Mouse (Mus musculus) retina, embryonic 14.5 days (tissue): ENCODE data around the gene Pirb.
A peak's percentile ranks its signal among the peaks of the same experiment; 100 is the strongest.

ENCODE experiments used
- DNase-seq: peaks from one replicate; pipeline ENCODE4 v3.0.0-alpha.2; 2015; ENCODE audit warnings: low spot score

Gene Pirb

GRCm38 (mm10) chr7:3692382-3692986, 27.7 kb downstream of the Pirb start, which contains the start of gene Tsen34:
Gene Tsen34 (plus strand): TSS chr7:3692863.
- DNase-seq, result no peak

DNA sequence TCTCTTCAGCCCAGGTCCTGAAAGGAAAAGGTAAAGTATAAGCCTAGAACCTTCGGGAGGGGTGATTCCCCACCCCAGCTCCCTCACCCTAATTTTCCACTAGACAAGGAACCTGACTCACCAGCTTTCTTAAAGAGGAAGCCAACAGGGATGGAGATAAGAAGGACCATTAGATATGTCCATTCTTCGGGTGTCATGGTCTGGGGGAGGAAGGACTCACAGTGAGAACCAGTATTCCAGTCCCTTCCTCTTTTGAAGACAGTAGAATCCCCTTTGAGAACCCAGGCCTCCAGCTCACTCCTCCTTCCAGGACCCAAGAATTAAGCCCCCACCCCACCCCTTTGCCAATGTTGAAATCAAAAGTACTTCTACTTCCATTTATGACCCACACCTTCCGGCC, 28.3 kb downstream of the Pirb start:
- no peak for DNase-seq

- DNase-seq, result no peak
Observed at GRCm38 (mm10) chr7:3685400-3686187, 34.6 kb downstream of the Pirb start.

DNA sequence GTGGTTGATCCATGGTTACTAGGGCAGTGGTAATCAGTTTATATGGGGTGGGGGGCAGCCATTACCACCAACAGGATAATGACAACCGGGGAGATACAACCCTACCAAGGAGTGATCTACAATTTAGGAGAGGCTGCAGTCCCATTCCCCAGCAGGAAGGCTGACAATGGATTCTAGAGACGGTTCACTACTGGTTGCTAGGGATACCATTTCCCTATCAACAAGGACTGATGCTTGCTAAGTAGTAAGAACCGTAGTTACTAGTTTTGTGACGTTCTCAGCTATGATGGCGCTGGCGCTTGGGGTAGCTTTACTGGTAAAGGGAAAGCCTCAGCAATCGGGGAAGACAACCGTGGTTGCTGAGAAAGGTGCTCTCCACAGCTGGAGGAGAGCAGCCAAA, 35.5 kb downstream of the Pirb start:
- no peak for DNase-seq

DNA sequence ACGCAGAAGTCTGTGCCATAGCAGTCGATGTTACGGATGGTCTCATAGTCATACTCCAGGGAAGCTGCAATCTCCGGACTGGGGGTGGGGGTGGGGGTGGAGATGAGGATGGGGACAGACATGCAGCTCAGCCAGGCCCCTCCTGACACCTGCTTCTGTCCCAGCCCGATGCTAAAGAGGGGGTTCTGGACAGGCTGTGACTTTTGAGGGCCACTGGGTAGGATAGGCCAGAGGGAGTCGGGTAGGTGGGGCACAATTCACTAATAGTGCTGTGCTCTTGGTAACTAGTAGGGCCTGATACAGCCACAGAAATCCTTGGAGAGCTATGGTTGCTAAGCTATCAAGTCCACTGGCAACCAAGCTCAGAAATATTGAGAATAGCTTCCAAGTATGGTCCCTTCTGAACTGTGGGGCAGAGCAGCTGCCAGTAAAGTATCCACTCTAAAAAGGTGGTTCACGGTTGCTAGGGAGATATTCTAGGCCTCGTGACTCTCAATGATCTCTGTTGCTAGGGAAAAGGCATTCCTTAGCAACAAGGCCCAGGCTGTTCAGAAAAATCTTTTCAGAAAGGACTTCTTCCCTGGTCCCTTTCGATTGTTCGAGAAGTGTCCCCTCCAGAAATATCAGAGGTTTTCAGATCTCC, 36.2 kb downstream of the Pirb start:
- no peak for DNase-seq

- no peak for DNase-seq
Observed at GRCm38 (mm10) chr7:3677342-3677741, 42.8 kb downstream of the Pirb start, which contains the start of gene Tmc4. Gene Tmc4 (minus strand): TSS chr7:3677553.

DNA sequence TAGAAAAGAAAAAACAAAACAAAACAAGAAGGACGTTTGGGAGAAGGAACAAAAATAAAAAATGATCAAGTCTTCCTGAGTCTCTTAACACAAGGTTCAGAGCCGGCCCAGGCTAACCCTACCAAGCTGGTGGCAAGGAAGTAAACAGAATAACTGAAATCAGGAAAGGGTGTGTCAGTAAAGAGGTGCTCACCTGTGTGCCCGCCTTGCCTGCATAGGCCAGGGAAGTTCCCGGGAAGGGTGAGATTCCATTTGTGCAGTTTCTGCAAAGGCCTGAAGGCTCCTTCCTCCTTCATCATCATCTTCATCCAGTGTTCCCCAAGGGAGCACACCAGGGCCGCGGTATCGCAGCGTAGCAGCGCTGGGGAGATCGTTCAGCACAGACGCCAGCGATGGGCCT, 43.8 kb downstream of the Pirb start:
- DNase-seq, result no peak

- no peak for DNase-seq
Observed at GRCm38 (mm10) chr7:3675228-3675548, 45.0 kb downstream of the Pirb start.

GRCm38 (mm10) chr7:3674507-3675227, 45.5 kb downstream of the Pirb start:
- peak; percentile 94 for DNase-seq

DNA sequence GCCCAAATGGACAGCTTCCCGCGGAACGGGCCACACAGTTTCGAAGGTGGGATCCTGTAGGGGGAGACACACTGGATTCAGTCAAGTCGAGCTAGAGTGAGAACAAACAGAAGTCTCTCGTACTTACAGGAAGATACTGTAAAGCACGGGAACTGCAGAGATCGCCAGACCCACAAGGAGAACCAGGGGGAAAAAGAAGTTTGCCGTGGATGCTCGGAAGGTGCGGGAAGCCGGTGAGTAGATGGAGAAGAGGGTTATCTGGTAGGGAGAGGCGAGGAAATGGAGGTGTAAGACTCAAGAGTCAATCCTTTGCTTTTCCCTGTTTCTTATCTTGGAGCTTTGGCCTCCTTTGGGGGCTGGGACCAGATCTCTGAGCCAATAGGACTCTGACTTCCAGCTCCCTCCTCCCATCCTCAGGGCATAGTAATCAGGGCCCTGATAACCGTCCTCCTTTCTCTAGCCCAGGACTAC, 53.2 kb downstream of the Pirb start:
- peak; percentile 34 for DNase-seq

- peak; percentile 97 for DNase-seq
Observed at GRCm38 (mm10) chr7:3665215-3666114, 54.7 kb downstream of the Pirb start, which contains the start of gene Leng1. Gene Leng1 (minus strand): TSS chr7:3665840.

DNA sequence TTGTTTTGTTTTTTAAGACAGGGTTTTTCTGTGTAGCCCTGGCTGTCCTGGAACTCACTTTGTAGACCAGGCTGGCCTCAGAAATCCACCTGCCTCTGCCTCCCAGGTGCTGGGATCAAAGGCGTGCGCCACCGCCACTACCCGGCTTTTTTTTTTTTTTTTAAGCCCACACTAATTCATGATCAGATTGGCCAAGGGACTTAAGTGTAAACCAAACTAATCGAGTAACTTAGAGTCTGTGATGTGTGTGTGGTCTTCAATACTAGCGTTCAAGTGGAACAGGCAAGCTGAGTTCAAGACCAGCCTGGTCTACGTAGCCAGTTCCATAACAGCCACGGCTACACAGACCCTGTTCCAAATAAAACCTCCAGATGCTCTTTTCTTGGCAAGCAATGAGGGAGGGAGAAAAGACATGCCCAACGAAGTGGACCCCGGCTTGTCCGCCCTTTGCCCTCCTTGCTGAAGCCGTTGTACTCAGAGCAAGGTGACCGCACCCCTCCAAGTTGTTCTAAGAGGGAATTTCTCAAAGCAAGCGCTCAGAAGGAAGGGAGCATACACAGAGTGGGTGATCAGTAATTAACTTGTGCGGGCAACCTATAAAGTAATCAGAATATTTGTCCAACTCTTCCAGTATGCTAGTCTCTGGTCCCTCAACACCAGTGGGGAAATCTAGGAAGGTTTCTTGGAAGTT, 55.5 kb downstream of the Pirb start:
- DNase-seq, result no peak
